Mouse (Mus musculus) urinary bladder, postnatal 4 days (tissue): Measurements from ENCODE around the gene Efna1.
A peak's percentile ranks its signal among the peaks of the same experiment; 100 is the strongest.

ENCODE experiments used
- DNase-seq, 2 experiments: peaks; one replicate each; pipeline ENCODE4 v3.0.0; 2021 to 2022; ENCODE audit warnings: low spot score in 2 of 2

The Efna1 gene

DNA sequence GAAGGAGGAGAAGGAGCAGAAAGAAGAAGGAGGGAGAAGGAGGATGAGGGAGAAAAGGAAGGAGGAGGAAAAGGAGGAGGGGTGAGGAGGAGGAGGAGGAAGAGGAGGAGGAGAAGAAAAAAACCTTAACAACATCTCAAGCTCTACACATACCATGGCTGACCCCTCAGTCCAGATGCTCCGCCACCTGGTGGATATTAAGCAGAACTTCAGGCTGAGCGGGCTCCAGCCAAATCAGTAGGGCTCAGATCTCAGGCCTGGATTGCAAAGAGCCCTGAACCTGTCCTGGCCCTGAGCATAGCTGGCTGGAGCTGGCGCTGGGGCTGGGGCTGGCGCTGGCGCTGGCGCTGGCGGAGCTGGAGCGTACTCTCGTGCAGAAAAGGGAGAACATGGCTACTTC is 27.1 kb upstream of the Efna1 start:
- peak in 1 of 2 experiments; percentile 45 for DNase-seq

DNA sequence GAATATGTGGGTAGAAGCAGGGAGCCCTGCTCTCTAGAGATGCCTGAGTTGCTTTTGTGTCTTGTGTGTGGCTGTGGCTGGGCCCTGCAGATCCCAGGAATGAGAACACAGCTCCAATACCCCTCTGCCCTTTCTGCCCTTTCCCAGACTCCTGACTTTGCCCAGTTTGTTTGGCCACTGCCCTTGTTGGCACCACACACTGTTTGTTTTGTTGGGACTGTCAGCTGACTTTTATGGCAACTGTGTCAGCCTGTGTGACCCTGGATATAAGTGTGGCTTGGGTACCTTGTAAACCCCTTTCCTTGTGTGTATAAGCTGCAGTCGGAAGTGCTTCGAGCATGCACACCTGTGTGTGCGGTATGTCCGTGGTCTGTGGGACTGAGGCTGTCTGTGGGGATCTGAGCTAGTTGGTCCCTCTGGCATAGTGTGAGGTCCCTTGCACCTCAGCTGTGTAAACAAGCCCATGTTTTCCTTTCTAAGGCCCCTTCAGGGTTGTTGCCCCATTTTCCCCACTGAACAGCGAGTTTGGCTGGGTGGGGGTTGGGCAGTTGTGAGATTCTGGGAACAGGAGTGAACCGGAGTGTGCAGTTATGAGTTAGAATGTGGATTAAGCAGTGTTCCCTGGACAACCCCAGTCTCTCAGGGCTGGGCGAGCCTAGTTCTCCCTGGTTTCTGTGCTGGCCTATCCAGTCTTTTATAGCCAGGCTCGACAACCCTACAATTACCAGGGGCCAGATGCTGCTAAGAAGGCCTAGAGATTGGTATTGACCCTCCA is 24.8 kb upstream of the Efna1 start:
- no peak for DNase-seq

DNA sequence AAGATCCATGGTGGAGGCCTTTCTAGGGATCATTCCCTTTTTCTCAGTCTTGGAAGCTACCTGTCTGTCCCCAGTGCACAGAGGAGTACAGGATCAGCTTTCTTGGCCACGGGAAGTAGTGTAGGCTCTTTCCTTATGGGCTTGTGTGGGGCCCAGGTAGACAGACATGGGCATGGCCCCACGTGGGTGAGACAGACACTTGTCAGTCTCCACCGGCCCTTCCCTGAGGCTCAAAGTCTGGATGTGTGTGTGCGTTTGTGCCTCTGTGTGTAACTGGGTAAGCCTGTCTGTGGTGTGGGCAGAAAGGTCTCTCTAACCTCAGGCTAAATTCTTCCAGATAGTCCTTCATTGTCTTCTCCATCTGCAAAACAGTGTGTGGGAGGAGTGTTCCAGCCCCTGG is 24.2 kb upstream of the Efna1 start:
- no peak for DNase-seq

DNA sequence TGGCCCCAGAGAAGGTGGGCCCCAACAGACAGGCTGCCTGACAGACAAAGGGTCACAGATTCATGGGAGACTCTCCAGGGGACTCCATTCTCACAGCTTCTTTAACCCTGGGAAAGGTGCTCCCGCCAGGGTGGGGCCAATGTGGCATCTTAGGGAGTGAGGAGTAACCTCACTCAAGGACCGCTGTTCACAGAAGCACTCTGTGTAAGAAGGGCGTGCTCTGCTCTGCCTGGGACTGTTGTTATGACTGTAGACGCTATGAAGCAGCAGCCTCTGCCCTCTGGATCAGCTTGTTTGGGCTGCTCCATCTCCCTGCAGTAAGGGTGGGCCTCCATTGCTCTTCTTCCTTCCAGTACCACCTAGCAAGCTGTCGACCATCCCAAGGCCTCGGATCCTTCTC is 23.5 kb upstream of the Efna1 start:
- no peak for DNase-seq

DNA sequence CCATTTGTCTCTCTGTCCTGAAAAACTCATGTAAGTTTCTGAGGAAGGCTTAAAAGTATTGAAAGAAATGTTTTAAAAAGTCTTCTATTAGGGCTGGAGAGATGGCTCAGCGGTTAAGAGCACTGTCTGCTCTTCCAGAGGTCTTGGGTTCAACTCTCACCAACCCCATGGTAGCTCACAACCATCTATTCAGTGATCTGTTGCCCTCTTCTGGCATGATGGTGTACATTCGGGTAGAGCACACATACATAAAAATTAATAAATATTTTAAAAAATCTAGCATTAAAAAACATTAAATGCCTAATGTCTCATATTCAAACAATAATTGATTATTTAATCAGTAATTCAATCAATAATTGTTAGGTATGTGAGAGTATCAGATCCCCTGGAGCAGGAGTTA is 19.6 kb upstream of the Efna1 start:
- no peak for DNase-seq

DNA sequence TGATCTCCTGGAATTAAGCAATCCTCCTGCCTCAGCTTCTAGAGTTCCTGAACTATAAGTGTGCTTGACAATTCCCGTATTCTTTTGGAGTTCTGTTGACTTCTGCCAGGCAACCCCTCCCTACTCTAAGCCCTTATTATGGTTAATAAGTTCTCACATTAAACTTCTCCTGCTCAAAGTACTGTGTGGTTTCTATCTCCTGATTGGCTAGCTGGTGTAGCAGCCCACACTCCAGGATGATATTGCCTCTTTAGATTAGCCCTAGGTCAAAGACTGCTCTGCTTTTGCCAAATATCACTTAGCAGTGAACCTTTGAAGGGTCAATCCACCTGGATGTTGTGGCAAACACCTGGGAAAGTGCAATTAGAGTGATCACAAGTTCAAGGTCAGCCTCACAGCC is 19.1 kb upstream of the Efna1 start:
- no peak for DNase-seq

DNA sequence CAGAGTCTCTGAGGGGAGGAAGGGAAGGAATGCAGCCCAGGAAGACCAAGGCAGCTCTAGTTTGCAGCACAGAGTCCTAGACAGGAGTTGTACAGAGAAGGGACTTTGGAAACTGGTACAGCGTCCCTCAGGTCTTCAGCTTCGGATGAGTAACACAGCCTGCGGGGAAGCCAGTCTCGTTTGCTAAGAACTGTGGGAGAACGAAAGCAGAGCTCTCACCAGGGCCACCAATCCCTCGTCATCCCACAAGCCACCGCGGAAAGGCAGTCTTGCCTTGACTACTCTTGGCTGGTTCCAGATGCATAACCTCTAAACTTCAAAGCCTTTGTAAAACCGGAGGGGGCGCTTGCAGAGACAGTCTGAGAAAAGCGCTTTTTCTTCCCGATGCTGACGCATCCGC is 18.6 kb upstream of the Efna1 start:
- no peak for DNase-seq

DNA sequence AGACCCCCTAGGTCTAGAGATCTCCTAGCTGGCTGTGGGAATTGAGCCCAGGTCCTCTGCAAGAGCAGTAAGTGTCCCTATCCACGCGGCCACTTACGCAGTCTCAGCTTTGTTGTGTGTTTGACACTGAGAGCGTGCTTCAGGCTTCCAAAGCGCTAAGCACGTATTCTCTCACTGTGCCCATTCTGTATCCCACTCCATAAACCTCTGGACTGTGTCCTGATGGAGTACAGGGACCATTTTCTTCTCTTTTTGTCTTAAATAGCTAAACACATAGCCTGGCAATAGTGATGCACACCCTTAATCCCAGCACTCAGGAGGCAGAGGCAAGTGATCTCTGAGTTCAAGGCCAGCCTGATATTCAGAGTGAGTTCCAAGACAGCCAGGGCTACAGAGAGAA is 18.0 kb upstream of the Efna1 start:
- no peak for DNase-seq

DNA sequence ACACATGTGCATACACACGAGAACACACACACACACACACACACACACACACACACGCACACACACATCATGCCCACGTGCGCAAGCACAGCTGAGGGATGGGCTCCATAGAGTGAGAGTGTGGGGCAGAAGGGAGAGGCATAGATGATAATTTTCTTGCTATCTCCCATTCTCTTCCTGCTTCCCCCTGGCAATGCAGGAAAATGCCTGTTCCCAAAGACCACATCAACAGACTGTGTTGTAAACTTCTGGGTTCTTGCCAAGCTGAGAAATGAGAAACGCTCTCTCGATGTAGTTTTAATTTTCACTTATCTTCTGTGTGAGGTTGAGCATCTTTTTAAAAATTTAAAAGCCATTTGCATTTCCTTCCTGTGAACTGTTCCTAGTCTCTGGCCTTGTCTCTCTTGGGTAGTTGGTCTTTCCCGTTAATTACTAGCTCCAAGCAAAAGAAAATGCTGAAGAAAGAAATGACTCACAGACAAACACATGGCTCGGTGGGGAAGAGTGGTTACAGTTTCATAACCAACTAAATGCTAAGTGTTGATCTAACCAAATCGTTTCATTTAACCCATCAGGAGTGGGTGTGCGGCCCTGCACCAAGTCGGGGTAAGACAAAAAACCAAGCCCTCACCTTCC is 15.9 kb upstream of the Efna1 start:
- DNase-seq: no peak

DNA sequence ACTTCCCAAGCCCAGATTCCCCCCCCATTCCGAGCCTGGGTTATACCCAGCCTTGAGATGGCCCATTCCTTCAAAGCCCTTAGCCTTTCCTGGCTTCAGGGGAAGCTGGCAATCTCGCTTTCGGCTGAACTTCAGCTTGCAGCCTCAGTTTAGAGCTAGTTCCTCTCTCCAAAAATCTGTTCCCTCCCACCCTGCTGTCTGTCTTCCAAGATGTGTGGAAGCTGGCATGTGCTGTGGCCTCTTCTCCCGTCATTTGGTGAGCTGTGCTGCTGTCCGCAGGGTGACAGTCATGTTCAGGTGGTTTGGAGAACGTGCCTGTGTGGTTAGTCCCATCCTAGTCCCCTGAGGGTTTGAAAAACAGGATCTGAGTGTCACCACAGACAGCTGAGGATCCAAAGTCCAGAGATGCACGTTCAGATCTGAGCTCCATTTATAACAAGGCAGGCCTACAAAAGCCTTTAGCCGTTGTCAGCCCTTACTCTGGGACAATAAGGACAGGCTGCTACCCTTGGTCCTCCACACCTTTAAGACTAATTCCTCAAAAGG is 14.8 kb upstream of the Efna1 start:
- DNase-seq: no peak

DNA sequence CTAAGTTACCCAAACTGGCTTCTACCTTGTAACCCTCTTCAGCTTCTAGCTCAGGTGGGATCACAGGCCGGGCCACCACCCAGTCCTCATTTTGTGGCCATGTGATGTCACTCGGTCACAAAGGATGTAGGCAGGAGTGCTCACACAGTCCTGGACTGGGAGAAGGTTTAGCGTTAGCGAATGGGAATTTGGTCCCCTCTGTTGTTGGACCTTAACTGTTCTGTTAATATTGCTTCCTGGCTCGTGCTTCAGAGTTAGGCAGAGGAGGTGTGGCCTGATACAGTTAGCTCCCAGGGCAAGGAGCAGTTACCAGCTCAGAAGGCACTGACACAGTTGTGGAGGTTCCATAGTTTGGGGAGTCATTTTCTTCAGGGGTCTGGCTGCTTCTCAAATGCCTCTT is 13.3 kb upstream of the Efna1 start:
- DNase-seq: no peak

DNA sequence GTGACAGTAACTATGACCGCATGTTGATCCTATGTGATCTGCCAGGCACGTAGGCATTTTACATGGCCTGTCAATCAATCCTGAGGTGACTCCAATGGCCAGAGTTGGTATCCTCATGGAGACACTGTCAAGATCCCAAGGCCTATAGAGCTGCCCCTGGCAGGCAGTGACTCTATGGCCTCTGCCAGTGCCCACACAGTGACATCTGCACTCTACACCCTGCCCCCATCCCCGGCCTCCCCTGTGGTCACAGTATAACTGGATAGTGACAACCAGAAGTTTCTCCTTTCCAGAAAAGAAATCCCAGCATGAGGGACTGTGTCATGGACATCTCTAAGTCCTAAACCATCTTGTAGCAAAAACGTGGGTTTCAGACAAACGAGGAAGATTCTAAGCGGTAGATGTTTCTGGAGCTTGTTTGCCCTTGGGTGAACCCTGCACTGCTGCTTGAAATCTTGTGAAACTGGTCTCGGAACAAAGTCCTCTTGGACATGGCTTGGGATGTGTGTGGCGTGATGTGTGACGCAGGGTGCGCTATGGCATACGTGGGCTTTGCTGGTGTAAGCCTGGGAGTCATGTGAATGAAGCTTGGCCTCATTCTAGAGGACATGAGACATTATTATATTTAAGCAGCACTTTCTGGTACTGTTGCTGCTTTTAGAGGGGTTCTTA is 12.4 kb upstream of the Efna1 start:
- DNase-seq: no peak

DNA sequence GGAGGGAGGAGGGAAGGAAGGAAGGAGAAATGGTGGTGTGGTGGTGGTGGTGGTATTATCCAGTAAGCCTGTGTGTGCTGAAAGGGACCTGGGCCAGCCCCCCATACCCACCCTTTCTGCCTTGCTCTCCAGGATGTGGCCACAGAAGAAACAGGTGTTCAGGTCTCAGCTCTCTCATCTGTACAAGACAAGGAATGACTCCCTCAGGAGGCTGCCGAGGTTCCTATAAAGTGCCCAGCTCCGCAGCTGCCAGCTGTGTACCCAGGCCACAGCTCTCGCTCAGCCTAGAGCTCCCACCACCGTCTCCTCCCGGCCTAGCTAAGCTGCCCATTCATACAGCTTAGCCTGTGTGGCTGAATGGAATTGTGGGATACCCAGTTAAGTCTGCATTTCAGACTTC is 11.4 kb upstream of the Efna1 start:
- no peak for DNase-seq

DNA sequence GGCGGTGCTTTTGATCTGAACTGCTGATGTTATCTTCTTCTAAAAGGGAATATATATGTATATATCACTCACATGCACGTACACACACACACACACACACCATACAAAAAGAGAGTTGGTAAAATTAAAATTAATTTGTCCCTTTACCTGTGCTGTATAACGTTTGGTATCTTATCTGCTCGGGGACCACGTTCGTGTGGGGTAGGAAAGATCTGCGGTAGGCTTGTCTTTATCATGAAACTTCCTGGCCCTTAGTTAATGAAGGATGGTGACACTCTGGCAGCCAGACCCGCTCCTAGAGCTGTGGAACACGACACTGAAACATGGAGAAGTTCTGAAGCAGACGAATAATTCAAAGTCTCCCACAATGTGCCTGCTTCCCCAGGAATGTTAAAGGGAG is 10.9 kb upstream of the Efna1 start:
- DNase-seq: no peak

DNA sequence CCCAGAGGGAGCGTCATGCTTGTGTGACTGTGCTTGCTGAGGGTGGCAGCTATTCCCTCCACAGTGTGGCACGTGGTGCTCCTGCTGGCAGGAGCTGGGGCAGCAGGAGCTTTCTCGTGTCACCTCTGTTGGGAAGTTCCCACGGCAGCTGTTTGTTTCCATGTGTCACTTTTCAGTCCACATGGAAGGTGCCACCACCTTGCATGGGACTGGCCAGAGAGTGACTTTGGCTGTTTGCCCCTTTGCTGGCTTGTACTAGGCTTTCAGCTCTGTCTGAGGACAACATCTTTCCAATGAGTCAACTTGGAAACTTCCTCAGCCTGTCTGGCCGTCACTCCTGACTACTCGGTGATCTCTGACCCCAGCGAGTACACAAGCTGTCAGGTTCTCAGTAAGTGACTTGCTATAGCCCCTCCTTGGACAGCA is 7.6 kb upstream of the Efna1 start:
- DNase-seq: no peak

DNA sequence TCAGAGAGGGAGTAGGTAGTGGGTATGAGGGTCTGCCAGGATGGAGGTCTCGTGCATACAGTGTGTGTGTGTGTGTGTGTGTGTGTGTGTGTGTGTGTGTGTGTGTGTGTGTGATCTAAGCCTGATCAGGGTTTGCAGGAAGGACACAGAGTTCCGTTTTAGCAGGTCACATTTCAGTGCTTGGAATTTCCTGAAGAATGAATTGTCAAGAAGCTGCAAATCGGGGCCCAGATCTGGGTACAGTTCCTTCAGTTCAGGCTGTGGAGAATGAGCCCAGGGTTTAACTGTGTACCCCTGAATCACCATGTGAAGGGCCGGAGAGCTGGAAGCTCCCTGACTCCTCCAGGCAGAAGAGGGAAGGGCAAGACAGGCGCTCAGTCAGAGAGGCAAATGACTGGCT is 6.3 kb upstream of the Efna1 start:
- DNase-seq: no peak

DNA sequence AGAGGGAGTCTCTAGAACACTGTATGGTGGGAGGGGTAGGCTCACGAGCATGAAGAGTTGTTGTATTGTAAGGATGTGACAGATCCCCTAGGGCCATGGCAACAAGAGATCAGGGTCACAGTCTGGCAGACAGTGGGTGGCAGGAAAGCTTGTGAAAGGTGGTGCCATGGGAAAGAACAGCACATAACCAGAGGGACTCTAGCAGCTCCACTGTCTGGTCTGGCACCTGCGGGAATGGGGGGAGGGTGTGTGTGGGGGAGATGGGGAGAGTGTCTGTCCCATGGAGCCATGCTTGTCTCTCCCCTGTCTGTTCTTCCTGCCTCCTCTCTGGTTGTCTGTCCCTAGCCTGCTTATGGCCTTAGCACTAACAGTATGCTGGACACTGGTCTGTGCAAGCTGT is 4.6 kb upstream of the Efna1 start:
- DNase-seq: no peak

DNA sequence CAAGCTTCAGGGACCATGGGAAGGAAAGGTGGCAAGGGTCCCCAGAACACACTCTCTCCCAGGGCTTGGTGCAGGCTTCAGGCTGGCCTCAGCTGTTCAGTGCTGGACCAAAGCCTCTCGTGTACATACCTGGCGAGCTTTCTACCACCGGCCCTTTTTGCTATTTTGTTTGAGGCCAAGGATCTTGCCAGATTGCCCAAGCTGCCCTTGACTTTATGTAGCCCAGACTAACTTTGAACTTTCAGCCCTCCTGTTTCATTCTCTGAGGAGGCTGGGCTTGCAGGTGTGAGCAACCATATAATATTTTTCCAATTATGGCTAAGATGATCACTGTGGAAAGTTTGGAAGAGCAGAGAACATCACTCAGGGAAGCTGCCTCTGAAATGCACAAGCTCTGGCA is 3.3 kb upstream of the Efna1 start:
- DNase-seq: no peak

DNA sequence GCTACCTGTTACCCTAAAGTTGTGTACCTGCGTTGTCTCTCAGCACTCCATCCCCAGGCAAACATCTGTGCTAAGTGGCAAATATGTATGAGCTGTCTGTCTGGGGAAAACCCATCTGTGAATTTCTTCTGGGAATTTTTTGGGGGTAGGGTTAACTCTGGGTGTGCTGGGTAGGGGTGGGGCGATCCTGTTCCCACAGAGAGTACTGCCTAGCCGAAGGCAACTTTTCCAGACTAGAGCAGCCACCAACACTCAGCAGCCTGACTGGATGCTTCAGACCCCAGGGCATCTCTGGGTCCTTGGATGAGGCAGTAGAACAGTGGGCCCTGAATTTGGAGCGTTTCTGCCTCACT is 1.3 kb upstream of the Efna1 start:
- DNase-seq: no peak

DNA sequence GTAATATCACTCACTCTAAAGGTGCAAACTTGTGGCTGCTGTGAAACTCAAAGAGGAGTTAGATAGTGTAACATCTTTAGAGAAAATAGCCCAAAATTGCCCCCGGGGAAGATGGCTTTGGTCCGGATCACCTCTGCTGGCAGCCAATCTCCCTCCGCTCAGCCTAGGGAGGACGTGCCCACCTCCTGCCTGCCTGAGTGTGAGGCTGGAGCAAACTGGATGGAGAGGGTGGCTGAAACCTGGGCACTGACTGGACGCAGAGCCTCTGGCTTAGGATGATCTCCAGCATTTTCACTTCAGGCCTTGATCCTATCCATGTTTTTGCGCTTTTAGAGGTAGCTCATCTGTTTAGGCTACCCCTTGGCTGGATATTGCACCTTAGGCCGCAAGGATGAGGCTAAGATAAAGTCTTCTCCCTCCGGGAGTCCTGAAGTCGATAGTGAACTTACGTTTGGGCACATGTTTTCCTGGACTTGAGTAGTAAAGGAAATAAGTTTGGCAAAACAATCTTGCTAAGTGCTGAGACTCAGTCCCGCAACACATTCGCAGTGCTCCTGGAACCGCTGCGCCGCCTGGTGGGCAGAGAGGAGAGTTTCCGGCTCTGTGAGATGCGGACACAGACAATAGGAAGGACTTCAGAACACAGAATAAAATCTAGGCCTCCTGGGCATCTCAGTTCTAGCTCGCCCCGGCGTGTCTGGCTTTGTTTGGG is 793 bp upstream of the Efna1 start:
- peak; percentile 74 to 85 for DNase-seq

DNA sequence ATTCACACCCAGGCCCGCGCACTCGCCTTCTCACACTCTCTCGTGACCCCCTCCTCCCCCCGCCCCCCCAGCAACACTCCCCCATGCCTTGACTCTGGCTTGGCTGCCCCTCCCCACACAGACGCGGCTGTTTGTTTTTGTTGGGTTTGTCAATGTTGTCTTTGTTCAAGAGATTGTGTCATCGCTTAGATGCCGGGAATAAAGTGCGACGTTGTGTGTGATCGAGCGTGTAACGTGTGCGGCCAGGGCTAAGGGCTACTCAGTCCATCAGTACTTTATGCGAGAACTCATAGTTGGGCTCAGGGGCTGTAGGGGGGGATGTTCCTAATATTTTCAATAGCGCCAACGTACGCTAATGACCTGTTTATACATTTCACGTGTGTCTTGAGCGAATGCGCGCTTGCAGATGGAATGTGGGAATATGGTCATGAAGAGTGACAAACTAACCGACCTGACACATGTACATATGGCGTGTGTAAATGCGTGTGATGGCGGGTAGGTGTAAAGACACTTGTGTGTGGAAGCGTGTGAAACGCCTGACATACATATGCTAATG is 814 bp downstream of the Efna1 start:
- no peak for DNase-seq
